Mouse (Mus musculus): ENCODE results near the gene Mmp8.

The Mmp8 gene

GRCm38 (mm10) chr9:7594816-7595540 is 36.7 kb downstream of the Mmp8 start:
- peak; percentile 79 for DNase-seq (ENCODE audit: low spot score)

GRCm38 (mm10) chr9:7602982-7603742 is 44.9 kb downstream of the Mmp8 start:
- peak; percentile 68 for DNase-seq (ENCODE audit: low spot score)

GRCm38 (mm10) chr9:7604005-7604404 is 45.7 kb downstream of the Mmp8 start:
- no peak for DNase-seq (ENCODE audit: low spot score)

GRCm38 (mm10) chr9:7605638-7606037 is 47.4 kb downstream of the Mmp8 start:
- DNase-seq (ENCODE audit: low spot score), result no peak
